Mouse (Mus musculus) liver, embryonic 14.5 days (tissue): Measurements from ENCODE around the gene Ndp.

Source experiments
- CTCF ChIP-seq: IDR thresholded peaks from 2 replicates; pipeline ENCODE4 v1.5.1; 2016; ENCODE audit warnings: antibody characterized with exemption, low read depth, control low read depth
- EP300 ChIP-seq: IDR thresholded peaks from 2 replicates; pipeline ENCODE4 v1.6.1; 2016; ENCODE audit warnings: antibody characterized with exemption, low read depth

GRCm38 (mm10) chrX:16911911-16912310, 337 bp upstream of the Ndp start:
- TF ChIP-seq CTCF (no peak), EP300 (no peak)
